Mouse (Mus musculus) ES-Bruce4 (cell line): ENCODE measurements around the gene Scfd2. TPM values are rescaled to one million over a fixed set of nuclear protein-coding genes. Genes with fewer than 3 reads are reported as not detected.

ENCODE experiments used
- H3K27ac ChIP-seq: 2 replicates; pipeline ENCODE4 v1.5.1; 2012; ENCODE audit warnings: low read length, inconsistent platforms; ENCODE audit not compliant: insufficient read depth
- H3K27me3 ChIP-seq: 2 replicates; pipeline ENCODE4 v1.6.1; 2012; ENCODE audit warnings: mild to moderate bottlenecking, low read length, inconsistent platforms; ENCODE audit not compliant: control insufficient read depth, poor library complexity, insufficient read depth, severe bottlenecking
- H3K36me3 ChIP-seq: 2 replicates; pipeline ENCODE4 v1.6.1; 2012; ENCODE audit warnings: inconsistent platforms, mild to moderate bottlenecking, low read length, moderate library complexity; ENCODE audit not compliant: control insufficient read depth, poor library complexity, insufficient read depth, severe bottlenecking
- H3K4me1 ChIP-seq: one replicate; pipeline ENCODE4 v1.8.1; 2011; ENCODE audit warnings: low read length; ENCODE audit not compliant: control insufficient read depth, insufficient read depth
- H3K4me3 ChIP-seq: 2 replicates; pipeline ENCODE4 v1.5.1; 2011; ENCODE audit warnings: low read depth, mild to moderate bottlenecking, low read length
- H3K9ac ChIP-seq: 2 replicates; pipeline ENCODE4 v1.6.1; 2012; ENCODE audit warnings: low read depth, mild to moderate bottlenecking, inconsistent platforms; ENCODE audit not compliant: poor library complexity, severe bottlenecking
- H3K9me3 ChIP-seq: replicated peaks from 2 replicates; pipeline ENCODE4 v1.6.1; 2012; ENCODE audit warnings: mild to moderate bottlenecking, low read length, inconsistent platforms; ENCODE audit not compliant: control insufficient read depth, poor library complexity, insufficient read depth, severe bottlenecking
- CTCF ChIP-seq: IDR thresholded peaks from one replicate; pipeline ENCODE4 v1.8.1; 2011; ENCODE audit warnings: low read depth, low read length
- EP300 ChIP-seq: IDR thresholded peaks from 2 replicates; pipeline ENCODE4 v1.6.1; 2011; ENCODE audit warnings: low read depth, low read length; ENCODE audit not compliant: insufficient read depth
- POLR2A ChIP-seq: IDR thresholded peaks from one replicate; pipeline ENCODE4 v1.8.1; 2011; ENCODE audit warnings: low read length; ENCODE audit not compliant: insufficient read depth
- polyA plus RNA-seq: library from polyadenylated mRNA; stranded (reverse); fragments of >200 nt; gene quantifications from 2 replicates; pipeline ENCODE4 v1.2.4, GENCODE M21; 2011; ENCODE audit warnings: low read depth; ENCODE audit not compliant: missing spikeins, insufficient read depth, insufficient read length

The Scfd2 gene
- polyA plus RNA-seq, 1 experiment: 5.8 TPM

DNA sequence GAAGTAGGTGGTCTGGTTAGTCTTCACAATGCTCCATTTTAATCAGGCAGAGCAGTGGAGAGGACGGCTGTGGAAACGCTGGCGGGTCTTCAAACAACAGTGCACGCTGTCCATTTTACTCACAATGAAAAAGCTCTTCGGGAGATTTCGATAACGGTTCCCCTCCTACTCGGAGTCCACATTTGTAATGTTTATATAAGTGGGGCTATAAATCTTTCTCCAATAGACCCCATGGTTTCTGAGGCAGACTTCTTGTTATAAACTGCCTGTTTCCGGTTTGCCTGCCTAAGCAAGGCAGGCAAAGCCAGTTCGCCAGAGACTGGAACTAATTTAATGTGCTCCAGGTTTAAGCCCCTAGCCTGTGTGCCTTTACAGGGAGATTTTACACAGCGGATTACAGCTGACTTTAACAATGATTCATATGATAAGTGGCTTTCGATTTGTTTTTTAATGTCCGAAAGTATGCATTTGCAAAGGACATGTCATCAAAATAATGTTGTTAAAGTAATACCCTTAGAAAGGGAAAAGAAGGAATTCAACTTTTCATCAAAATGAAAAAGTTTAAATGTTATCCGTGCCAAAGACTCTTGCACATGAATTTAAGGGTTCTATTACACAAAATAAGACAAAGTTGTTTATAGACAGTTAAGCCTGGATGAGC lies 98.5 kb downstream of the Scfd2 start:
- no peaks in the 10 kb centered on the region for H3K27me3 ChIP-seq
- no peak overlapping the region for H3K4me3 ChIP-seq
- no peaks in the 10 kb centered on the region for H3K9me3 ChIP-seq
- H3K27ac ChIP-seq: no peak overlapping the region
- H3K36me3 ChIP-seq: no peaks in the 10 kb centered on the region
- TF ChIP-seq EP300 (no peak), CTCF (no peak), POLR2A (no peak)
- H3K9ac ChIP-seq: no peak overlapping the region
- H3K4me1 ChIP-seq: no peaks in the 10 kb centered on the region

DNA sequence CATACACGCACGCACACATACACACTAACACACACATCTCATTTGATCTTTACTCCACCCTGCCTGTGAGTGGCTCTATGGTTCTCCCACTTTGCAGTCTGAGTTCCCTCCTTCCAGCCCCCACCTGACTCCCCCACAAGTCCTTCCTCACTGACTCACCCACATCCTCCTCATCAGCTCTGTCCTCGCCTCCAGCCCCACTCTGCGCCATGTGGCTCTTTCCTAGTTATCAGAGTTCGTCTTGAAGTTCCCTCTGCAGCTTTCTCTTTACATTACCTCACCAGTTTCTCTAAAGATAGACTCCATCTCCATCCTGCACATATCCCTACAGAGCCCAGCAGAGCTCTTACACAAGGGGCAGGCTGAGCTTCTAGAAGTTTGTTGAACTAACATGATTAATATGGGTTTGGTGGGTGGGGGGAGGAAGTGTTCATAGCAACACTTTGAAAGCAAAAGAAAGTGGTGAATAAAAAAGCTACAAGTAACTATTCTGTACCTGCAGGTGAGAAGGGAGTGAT lies 110.9 kb downstream of the Scfd2 start:
- TF ChIP-seq POLR2A (no peak), CTCF (no peak), EP300 (no peak)
- Histone ChIP-seq H3K36me3 (no peaks in the 10 kb centered on the region), H3K4me1 (no peaks in the 10 kb centered on the region), H3K9ac (no peak overlapping the region), H3K27ac (no peak overlapping the region), H3K27me3 (no peaks in the 10 kb centered on the region), H3K9me3 (no peaks in the 10 kb centered on the region), H3K4me3 (no peak overlapping the region)

GRCm38 (mm10) chr5:74412557-74412956 lies 119.0 kb downstream of the Scfd2 start:
- TF ChIP-seq CTCF: no peak
- no peak for TF ChIP-seq EP300
- TF ChIP-seq POLR2A: no peak
- no peaks in the 10 kb centered on the region for H3K27me3 ChIP-seq
- H3K36me3 ChIP-seq: no peaks in the 10 kb centered on the region
- H3K9ac ChIP-seq: no peak overlapping the region
- no peaks in the 10 kb centered on the region for H3K9me3 ChIP-seq
- H3K4me1 ChIP-seq: no peaks in the 10 kb centered on the region
- H3K4me3 ChIP-seq: no peak overlapping the region
- H3K27ac ChIP-seq: no peak overlapping the region

DNA sequence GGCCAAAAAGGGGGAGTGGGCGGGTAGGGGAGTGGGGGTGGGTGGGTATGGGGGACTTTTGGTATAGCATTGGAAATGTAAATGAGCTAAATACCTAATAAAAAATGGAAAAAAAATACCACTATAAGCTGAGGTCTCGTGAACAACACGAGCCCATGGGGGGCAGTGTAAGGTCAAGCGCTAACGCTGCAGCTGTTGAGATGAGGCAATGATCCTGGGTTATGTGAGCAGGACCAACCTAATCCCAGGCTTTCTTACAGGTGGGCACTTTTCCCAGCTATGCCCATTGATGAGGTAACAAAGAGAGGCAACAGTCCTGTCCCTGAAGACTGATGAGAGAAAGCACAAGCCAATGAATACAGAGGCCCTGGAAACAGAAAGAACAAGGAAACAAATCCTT lies 126.7 kb downstream of the Scfd2 start:
- Histone ChIP-seq H3K27ac (no peak overlapping the region), H3K4me1 (no peaks in the 10 kb centered on the region), H3K27me3 (no peaks in the 10 kb centered on the region), H3K9ac (no peak overlapping the region), H3K36me3 (no peaks in the 10 kb centered on the region), H3K9me3 (no peaks in the 10 kb centered on the region), H3K4me3 (no peak overlapping the region)
- TF ChIP-seq POLR2A (no peak), CTCF (no peak), EP300 (no peak)

GRCm38 (mm10) chr5:74404083-74404482 lies 127.5 kb downstream of the Scfd2 start:
- Histone ChIP-seq H3K9me3 (no peaks in the 10 kb centered on the region), H3K4me3 (no peak overlapping the region), H3K27me3 (no peaks in the 10 kb centered on the region), H3K36me3 (no peaks in the 10 kb centered on the region), H3K9ac (no peak overlapping the region), H3K4me1 (no peaks in the 10 kb centered on the region), H3K27ac (no peak overlapping the region)
- TF ChIP-seq EP300 (no peak), POLR2A (no peak), CTCF (no peak)

GRCm38 (mm10) chr5:74402626-74403025 lies 128.9 kb downstream of the Scfd2 start:
- Histone ChIP-seq H3K9me3 (no peaks in the 10 kb centered on the region), H3K36me3 (no peaks in the 10 kb centered on the region), H3K27ac (no peak overlapping the region), H3K9ac (no peak overlapping the region), H3K4me1 (no peaks in the 10 kb centered on the region), H3K27me3 (no peaks in the 10 kb centered on the region), H3K4me3 (no peak overlapping the region)
- TF ChIP-seq POLR2A (no peak), CTCF (no peak), EP300 (no peak)
